Mouse (Mus musculus): ENCODE results near the gene Ttc30b. TPM values are rescaled to one million over a fixed set of nuclear protein-coding genes. Genes with fewer than 3 reads are reported as not detected.
"Not testable (repeated sequence)": the region's sequence is repeated elsewhere in the genome, so short reads cannot be mapped to it uniquely, and the experiment has no call there.

Gene Ttc30b
- 10 to 100 TPM; 12.4 to 14.1 (median 13.8) TPM for total RNA-seq (2022)

GRCm38 (mm10) chr2:75938117-75939063, at the start of gene Ttc30b:
Gene Ttc30b (minus strand): TSS chr2:75938585.
- peak; percentile 61 to 71 for DNase-seq (ENCODE audit: low spot score in 2 of 2)

GRCm38 (mm10) chr2:75987739-75988138, 49.4 kb upstream of the Ttc30b start:
- no peak for DNase-seq (ENCODE audit: low spot score in 2 of 2)

- peak in 1 of 2 experiments; percentile 64 for DNase-seq (ENCODE audit: low spot score in 2 of 2)
Observed at GRCm38 (mm10) chr2:75985124-75985523, 46.7 kb upstream of the Ttc30b start.

- DNase-seq (ENCODE audit: low spot score in 2 of 2) = no peak
Observed at GRCm38 (mm10) chr2:75983847-75984246, 45.5 kb upstream of the Ttc30b start.

- DNase-seq (ENCODE audit: low spot score in 2 of 2) = no peak
Observed at GRCm38 (mm10) chr2:75983091-75983490, 44.7 kb upstream of the Ttc30b start.

GRCm38 (mm10) chr2:75982626-75983025, 44.2 kb upstream of the Ttc30b start:
- DNase-seq (ENCODE audit: low spot score in 2 of 2) = no peak

- DNase-seq (ENCODE audit: low spot score in 2 of 2) = peak; percentile 61 to 62
Observed at GRCm38 (mm10) chr2:75981440-75982081, 43.2 kb upstream of the Ttc30b start, which contains the start of gene Ttc30a1. Gene Ttc30a1 (minus strand): TSS chr2:75981967.

GRCm38 (mm10) chr2:75980933-75981439, 42.6 kb upstream of the Ttc30b start:
- not testable (repeated sequence) for DNase-seq (ENCODE audit: low spot score in 2 of 2)

- not testable (repeated sequence) for DNase-seq (ENCODE audit: low spot score in 2 of 2)
Observed at GRCm38 (mm10) chr2:75977752-75978368, 39.5 kb upstream of the Ttc30b start, which contains the start of gene Ttc30a2. Gene Ttc30a2 (minus strand): TSS chr2:75978170.

GRCm38 (mm10) chr2:75976070-75976469, 37.7 kb upstream of the Ttc30b start:
- DNase-seq (ENCODE audit: low spot score in 2 of 2) = not testable (repeated sequence)

GRCm38 (mm10) chr2:75974131-75974530, 35.7 kb upstream of the Ttc30b start:
- no peak for DNase-seq (ENCODE audit: low spot score in 2 of 2)

GRCm38 (mm10) chr2:75964972-75965371, 26.6 kb upstream of the Ttc30b start:
- peak; percentile 30 to 66 for DNase-seq (ENCODE audit: low spot score in 2 of 2)

- no peak for DNase-seq (ENCODE audit: low spot score in 2 of 2)
Observed at GRCm38 (mm10) chr2:75964512-75964911, 26.1 kb upstream of the Ttc30b start.

- no peak for DNase-seq (ENCODE audit: low spot score in 2 of 2)
Observed at GRCm38 (mm10) chr2:75964051-75964450, 25.7 kb upstream of the Ttc30b start.

GRCm38 (mm10) chr2:75963211-75963840, 24.9 kb upstream of the Ttc30b start:
- DNase-seq (ENCODE audit: low spot score in 2 of 2) = no peak

- no peak for DNase-seq (ENCODE audit: low spot score in 2 of 2)
Observed at GRCm38 (mm10) chr2:75960366-75961330, 22.3 kb upstream of the Ttc30b start.

GRCm38 (mm10) chr2:75959850-75960365, 21.5 kb upstream of the Ttc30b start:
- DNase-seq (ENCODE audit: low spot score in 2 of 2) = no peak

- DNase-seq (ENCODE audit: low spot score in 2 of 2) = no peak
Observed at GRCm38 (mm10) chr2:75959183-75959849, 20.9 kb upstream of the Ttc30b start.

GRCm38 (mm10) chr2:75955709-75956108, 17.3 kb upstream of the Ttc30b start:
- DNase-seq (ENCODE audit: low spot score in 2 of 2) = no peak

Data from left cerebral cortex, adult 8-10 months (tissue).